Mouse (Mus musculus) stomach, postnatal 0 days (tissue): Measurements from ENCODE around the gene Pde12.

Source experiments
- CTCF ChIP-seq: IDR thresholded peaks from 2 replicates; pipeline ENCODE4 v1.5.1; 2016; ENCODE audit warnings: antibody characterized with exemption, low read depth, mild to moderate bottlenecking, moderate library complexity
- EP300 ChIP-seq: optimal IDR thresholded peaks from 2 replicates; pipeline ENCODE3; 2016; ENCODE audit warnings: antibody characterized with exemption

DNA sequence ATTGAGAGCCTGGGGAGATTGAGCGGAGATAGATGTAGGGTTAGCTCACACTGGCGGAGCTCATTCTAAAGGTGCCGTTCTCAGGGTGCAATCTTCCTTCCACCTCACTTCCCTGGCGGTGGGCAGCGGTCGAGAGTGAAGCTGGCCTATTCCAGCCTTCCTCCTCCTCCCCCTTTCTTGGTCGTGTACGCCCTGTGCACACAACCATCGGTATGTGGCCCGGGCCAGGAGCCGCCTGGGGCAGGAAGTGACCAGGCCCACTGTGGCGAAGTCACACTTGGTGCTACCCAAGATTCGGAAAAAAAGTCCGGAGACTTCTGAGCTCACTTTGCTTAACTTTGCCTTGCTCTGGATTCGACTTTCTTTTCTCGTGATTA lies 31.0 kb downstream of the Pde12 start:
- peak; percentile 19; the same call in 1 of the 2 replicates for TF ChIP-seq CTCF
- TF ChIP-seq EP300: no peak
